30 mouse cellular contexts compared by ENCODE assay signal in the genomic region with DNA sequence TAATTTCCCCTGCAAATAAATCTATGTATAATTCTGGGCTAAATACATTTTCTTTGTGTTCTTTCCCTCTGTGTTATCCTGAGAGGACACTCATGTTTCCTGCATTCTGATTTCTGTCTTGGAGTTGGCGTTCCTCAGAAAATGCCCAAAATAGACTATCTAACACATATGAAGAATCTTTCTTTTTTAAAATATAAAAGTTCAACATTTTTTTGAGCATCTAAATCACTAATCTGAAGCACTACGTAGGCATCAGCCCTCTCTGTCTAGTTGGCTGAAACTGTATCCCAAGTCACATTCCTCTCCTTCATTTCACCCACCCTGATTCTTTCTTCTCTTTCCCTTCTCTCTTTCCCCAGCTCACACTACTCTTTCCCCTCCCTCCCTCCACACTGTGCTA.
"Had no signal": no experiment of that assay in that cellular context is flagged by ENCODE, and none has a peak within 500 bp of the region (broad histone marks: within the 10 kb centered on the region; RNA-seq: fewer than 3 reads in every experiment).

No protein-coding gene starts in this region.

- H3K27ac ChIP-seq: heart, embryonic 10.5 days; heart, embryonic 13.5 days; heart, embryonic 15.5 days; hindbrain, embryonic 10.5 days; hindbrain, embryonic 12.5 days; hindbrain, embryonic 13.5 days; hindbrain, embryonic 14.5 days; hindbrain, embryonic 15.5 days; hindbrain, postnatal 0 days; intestine, embryonic 15.5 days; kidney, embryonic 15.5 days; kidney, postnatal 0 days; layer of hippocampus, adult 2 months had no signal

- DNase-seq: heart, postnatal 10 days; heart, postnatal 14 days; heart, postnatal 36 days; heart, postnatal 4 days; kidney, adult 11 months; kidney, adult 18-20 months; kidney, adult 2 months; kidney, adult 8-10 months; kidney, adult 9 months; kidney, postnatal 10 days; kidney, postnatal 14 days; kidney, postnatal 25 days; kidney, postnatal 36 days; kidney, postnatal 4 days; layer of hippocampus, adult 9-11 months; layer of hippocampus, postnatal 36 days had no signal

- H3K4me1 ChIP-seq: hindbrain, embryonic 12.5 days; hindbrain, embryonic 15.5 days had no signal

- H3K27me3 ChIP-seq: heart, embryonic 12.5 days; heart, embryonic 13.5 days; heart, embryonic 15.5 days; hindbrain, embryonic 12.5 days; hindbrain, embryonic 13.5 days; hindbrain, embryonic 15.5 days; intestine, embryonic 15.5 days; kidney, embryonic 15.5 days had no signal

- H3K4me3 ChIP-seq: heart, embryonic 10.5 days; heart, embryonic 12.5 days; heart, embryonic 13.5 days; heart, embryonic 15.5 days; hindbrain, embryonic 10.5 days; hindbrain, embryonic 12.5 days; hindbrain, embryonic 13.5 days; hindbrain, embryonic 15.5 days; intestine, embryonic 15.5 days; kidney, embryonic 15.5 days; layer of hippocampus, adult 2 months had no signal

- H3K36me3 ChIP-seq: heart, embryonic 10.5 days; heart, embryonic 12.5 days; heart, embryonic 13.5 days; heart, embryonic 15.5 days; hindbrain, embryonic 10.5 days; hindbrain, embryonic 12.5 days; hindbrain, embryonic 13.5 days; hindbrain, embryonic 15.5 days; intestine, embryonic 15.5 days; kidney, embryonic 15.5 days had no signal
